Mouse (Mus musculus): ENCODE measurements at regions not wholly inside any gene's neighbourhood (a gene's known extent, or its start where the extent isn't known, plus 50 kb on each side); places are given as distances from the start of the nearest gene placed in this dataset.

- ATAC-seq, result no peak
- Histone ChIP-seq H3K9me3 (replicated peaks) (no peaks in the 10 kb centered on the region), H3K36me3 (no peaks in the 10 kb centered on the region), H3K27ac (no peak overlapping the region), H3K9ac (no peak overlapping the region), H3K27me3 (replicated peaks) (no peaks in the 10 kb centered on the region), H3K4me2 (no peak overlapping the region), H3K4me3 (no peak overlapping the region), H3K4me1 (no peaks in the 10 kb centered on the region)
- 67% methylated on average over 5 of the region's 5 CpGs for WGBS (ENCODE audit: insufficient replicate concordance)
Measured at GRCm38 (mm10) chr6:117497904-117498303, 329.6 kb downstream of the Cxcl12 start.

- Histone ChIP-seq H3K36me3 (no peaks in the 10 kb centered on the region), H3K27ac (no peak overlapping the region), H3K4me3 (no peak overlapping the region), H3K9ac (no peak overlapping the region), H3K9me3 (replicated peaks) (no peaks in the 10 kb centered on the region), H3K4me2 (no peak overlapping the region), H3K27me3 (replicated peaks) (no peaks in the 10 kb centered on the region), H3K4me1 (no peaks in the 10 kb centered on the region)
- ATAC-seq, result no peak
- 40% methylated on average over 5 of the region's 5 CpGs for WGBS (ENCODE audit: insufficient replicate concordance)
Measured at GRCm38 (mm10) chr6:117502346-117502745, 334.0 kb downstream of the Cxcl12 start.

- H3K9ac ChIP-seq, result no peak overlapping the region
- no peak for ATAC-seq
- no peaks in the 10 kb centered on the region for H3K9me3 ChIP-seq (replicated peaks)
- 74% methylated on average over 10 of the region's 10 CpGs for WGBS (ENCODE audit: insufficient replicate concordance)
- no peak overlapping the region for H3K4me3 ChIP-seq
- H3K4me2 ChIP-seq, result no peak overlapping the region
- H3K36me3 ChIP-seq, result no peaks in the 10 kb centered on the region
- no peaks in the 10 kb centered on the region for H3K27me3 ChIP-seq (replicated peaks)
- no peaks in the 10 kb centered on the region for H3K4me1 ChIP-seq
- no peak overlapping the region for H3K27ac ChIP-seq
Measured at GRCm38 (mm10) chr6:117504771-117505170, 336.2 kb upstream of the Zfp637 start.

- no peak overlapping the region for H3K27ac ChIP-seq
- no peak overlapping the region for H3K4me3 ChIP-seq
- no peaks in the 10 kb centered on the region for H3K36me3 ChIP-seq
- no peak for ATAC-seq
- H3K4me1 ChIP-seq, result no peaks in the 10 kb centered on the region
- H3K27me3 ChIP-seq (replicated peaks), result no peaks in the 10 kb centered on the region
- H3K4me2 ChIP-seq, result no peak overlapping the region
- WGBS (ENCODE audit: insufficient replicate concordance), result 42% methylated on average over 3 of the region's 3 CpGs
- H3K9me3 ChIP-seq (replicated peaks), result no peaks in the 10 kb centered on the region
- H3K9ac ChIP-seq, result no peak overlapping the region
Measured at GRCm38 (mm10) chr6:117505431-117505830, 335.5 kb upstream of the Zfp637 start.

DNA sequence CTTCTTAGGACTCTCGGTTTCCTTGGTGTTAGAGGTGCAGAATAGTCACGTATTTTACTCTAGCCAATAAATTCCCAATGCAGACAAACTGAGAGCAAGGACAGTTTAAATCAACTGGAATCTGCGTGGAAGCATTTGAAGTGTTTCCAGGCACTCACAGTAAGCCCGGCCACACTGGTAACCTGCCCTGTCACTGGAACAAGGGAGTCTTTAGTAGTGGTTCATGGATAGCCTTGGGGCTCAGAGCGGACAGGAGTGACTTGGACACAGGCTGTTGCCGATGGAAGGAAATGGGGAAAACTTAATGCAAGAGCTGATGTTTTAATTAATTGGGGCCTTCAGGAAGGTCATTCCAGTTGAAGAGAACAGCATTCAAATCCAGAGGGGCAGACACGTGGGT lies 334.4 kb upstream of the Zfp637 start:
- no peak overlapping the region for H3K4me2 ChIP-seq
- no peaks in the 10 kb centered on the region for H3K4me1 ChIP-seq
- ATAC-seq, result no peak
- WGBS (ENCODE audit: insufficient replicate concordance), result 77% methylated on average over 7 of the region's 7 CpGs
- no peaks in the 10 kb centered on the region for H3K36me3 ChIP-seq
- no peak overlapping the region for H3K9ac ChIP-seq
- H3K27me3 ChIP-seq (replicated peaks), result no peaks in the 10 kb centered on the region
- H3K27ac ChIP-seq, result no peak overlapping the region
- no peak overlapping the region for H3K4me3 ChIP-seq
- no peaks in the 10 kb centered on the region for H3K9me3 ChIP-seq (replicated peaks)

DNA sequence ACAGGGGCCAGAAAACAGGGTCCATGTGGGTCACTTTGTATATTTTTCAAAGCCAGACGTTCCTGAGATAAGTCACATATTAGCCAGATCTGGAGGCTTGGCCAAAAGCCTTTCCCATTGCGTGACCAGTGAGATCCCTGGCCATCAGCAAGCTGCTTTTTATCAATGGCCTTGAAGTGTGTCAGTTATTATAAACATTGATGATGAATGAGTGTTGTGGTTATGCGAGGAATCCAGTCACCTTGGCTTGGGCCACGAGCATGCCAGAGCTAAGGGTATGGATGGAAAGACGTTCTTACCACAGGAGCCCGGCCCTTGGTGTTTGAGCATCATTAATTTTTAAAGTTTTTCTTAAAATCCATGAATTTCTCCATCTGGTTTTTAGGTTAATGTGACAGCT lies 332.1 kb upstream of the Zfp637 start:
- no peaks in the 10 kb centered on the region for H3K36me3 ChIP-seq
- H3K9me3 ChIP-seq (replicated peaks), result no peaks in the 10 kb centered on the region
- H3K4me1 ChIP-seq, result no peaks in the 10 kb centered on the region
- no peak for ATAC-seq
- H3K27me3 ChIP-seq (replicated peaks), result no peaks in the 10 kb centered on the region
- no peak overlapping the region for H3K4me3 ChIP-seq
- H3K9ac ChIP-seq, result no peak overlapping the region
- 60% methylated on average over 6 of the region's 6 CpGs for WGBS (ENCODE audit: insufficient replicate concordance)
- H3K4me2 ChIP-seq, result no peak overlapping the region
- H3K27ac ChIP-seq, result no peak overlapping the region

DNA sequence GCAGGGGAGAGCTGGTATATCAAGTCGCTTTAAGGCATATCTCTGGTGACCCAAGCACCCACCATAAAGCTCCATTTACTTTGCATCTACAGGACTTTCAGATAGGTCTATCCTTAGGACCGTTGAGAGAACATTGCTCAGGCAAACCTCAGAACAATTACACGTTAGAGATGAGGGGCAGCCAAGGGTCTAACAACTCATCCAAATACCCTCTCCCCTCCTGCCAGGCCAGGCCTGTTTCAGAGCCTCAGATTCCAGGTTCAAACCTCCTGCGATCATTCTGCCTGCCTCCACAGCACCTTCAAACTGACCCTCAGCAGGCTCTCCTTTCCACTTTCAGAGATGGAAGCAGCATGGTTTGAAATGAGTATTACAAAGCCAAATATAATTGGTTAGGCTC lies 331.0 kb upstream of the Zfp637 start:
- no peaks in the 10 kb centered on the region for H3K27me3 ChIP-seq (replicated peaks)
- 67% methylated on average over 4 of the region's 4 CpGs for WGBS (ENCODE audit: insufficient replicate concordance)
- H3K27ac ChIP-seq, result no peak overlapping the region
- ATAC-seq, result no peak
- no peaks in the 10 kb centered on the region for H3K4me1 ChIP-seq
- H3K4me3 ChIP-seq, result no peak overlapping the region
- no peaks in the 10 kb centered on the region for H3K36me3 ChIP-seq
- H3K4me2 ChIP-seq, result no peak overlapping the region
- H3K9me3 ChIP-seq (replicated peaks), result no peaks in the 10 kb centered on the region
- no peak overlapping the region for H3K9ac ChIP-seq

DNA sequence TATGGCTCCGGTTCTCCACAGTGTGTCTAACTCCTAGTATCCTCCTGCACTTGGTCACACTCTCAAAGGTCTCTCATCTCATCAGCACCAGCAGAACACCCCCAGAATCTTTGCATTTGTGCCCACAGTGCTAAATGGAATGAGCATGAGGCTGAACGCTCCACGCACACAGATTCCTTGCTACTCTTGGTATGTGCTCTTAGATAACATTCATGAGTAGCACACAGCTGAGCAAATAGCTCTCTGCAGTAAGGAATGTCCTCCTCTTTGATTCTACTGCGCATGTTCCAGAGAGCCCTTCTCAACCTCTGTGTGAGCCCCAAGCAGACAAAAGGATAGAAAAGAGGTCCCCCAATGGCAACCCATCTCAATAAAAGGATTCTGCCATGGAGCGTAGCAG lies 326.1 kb upstream of the Zfp637 start:
- H3K4me3 ChIP-seq, result no peak overlapping the region
- H3K4me2 ChIP-seq, result no peak overlapping the region
- 73% methylated on average over 5 of the region's 5 CpGs for WGBS (ENCODE audit: insufficient replicate concordance)
- H3K9me3 ChIP-seq (replicated peaks), result no peaks in the 10 kb centered on the region
- no peaks in the 10 kb centered on the region for H3K27me3 ChIP-seq (replicated peaks)
- no peak for ATAC-seq
- H3K4me1 ChIP-seq, result no peaks in the 10 kb centered on the region
- H3K9ac ChIP-seq, result no peak overlapping the region
- no peak overlapping the region for H3K27ac ChIP-seq
- no peaks in the 10 kb centered on the region for H3K36me3 ChIP-seq

- Histone ChIP-seq H3K4me2 (no peak overlapping the region), H3K36me3 (no peaks in the 10 kb centered on the region), H3K4me3 (no peak overlapping the region), H3K27me3 (replicated peaks) (no peaks in the 10 kb centered on the region), H3K27ac (no peak overlapping the region), H3K4me1 (no peaks in the 10 kb centered on the region), H3K9me3 (replicated peaks) (no peaks in the 10 kb centered on the region), H3K9ac (no peak overlapping the region)
- ATAC-seq, result no peak
- 73% methylated on average over 7 of the region's 7 CpGs for WGBS (ENCODE audit: insufficient replicate concordance)
Measured at GRCm38 (mm10) chr6:117516906-117517305, 324.1 kb upstream of the Zfp637 start.

DNA sequence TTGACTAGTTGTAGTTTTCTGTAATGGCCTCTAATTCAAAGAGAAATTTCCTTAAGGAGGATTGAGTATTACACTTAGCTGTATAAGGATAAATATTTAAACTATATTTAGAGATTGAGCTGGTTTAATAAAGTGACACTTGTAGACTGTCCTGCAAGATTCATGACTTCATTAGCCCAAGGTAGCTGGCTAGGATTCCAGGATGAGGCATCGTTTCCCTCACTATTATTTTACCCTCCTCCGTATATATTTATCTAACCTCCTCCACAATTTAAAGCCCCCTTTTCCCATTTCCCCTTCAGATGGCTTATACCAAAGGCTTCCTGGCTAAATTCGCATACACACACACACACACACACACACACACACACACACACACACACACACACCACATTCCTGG lies 322.0 kb upstream of the Zfp637 start:
- Histone ChIP-seq H3K27ac (no peak overlapping the region), H3K9me3 (replicated peaks) (no peaks in the 10 kb centered on the region), H3K4me3 (no peak overlapping the region), H3K4me1 (no peaks in the 10 kb centered on the region), H3K9ac (no peak overlapping the region), H3K4me2 (no peak overlapping the region), H3K27me3 (replicated peaks) (no peaks in the 10 kb centered on the region), H3K36me3 (no peaks in the 10 kb centered on the region)
- WGBS (ENCODE audit: insufficient replicate concordance), result 49% methylated on average over 3 of the region's 3 CpGs
- ATAC-seq, result no peak

DNA sequence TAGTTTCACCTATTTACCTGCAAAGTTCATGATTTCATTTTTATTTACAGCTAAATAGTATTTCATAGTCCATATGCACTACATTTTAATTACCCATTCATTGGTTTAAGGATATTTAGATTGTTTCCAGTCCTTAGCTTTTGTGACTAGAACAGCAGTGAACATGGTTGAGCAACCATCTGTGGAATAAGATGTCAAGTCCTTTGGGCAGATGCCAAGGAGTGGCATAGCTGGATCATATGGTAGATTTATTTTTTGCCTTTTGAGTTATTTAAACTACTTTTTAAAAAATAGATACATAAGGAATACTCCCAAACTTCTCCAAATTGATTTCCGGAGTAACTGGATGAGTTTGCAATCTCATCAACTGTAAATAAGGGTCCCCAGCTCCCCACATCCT lies 321.5 kb upstream of the Zfp637 start:
- ATAC-seq, result no peak
- Histone ChIP-seq H3K4me1 (no peaks in the 10 kb centered on the region), H3K4me2 (no peak overlapping the region), H3K9me3 (replicated peaks) (no peaks in the 10 kb centered on the region), H3K4me3 (no peak overlapping the region), H3K27me3 (replicated peaks) (no peaks in the 10 kb centered on the region), H3K9ac (no peak overlapping the region), H3K36me3 (no peaks in the 10 kb centered on the region), H3K27ac (no peak overlapping the region)
- WGBS (ENCODE audit: insufficient replicate concordance), result 76% methylated on average over 1 of the region's 1 CpGs

DNA sequence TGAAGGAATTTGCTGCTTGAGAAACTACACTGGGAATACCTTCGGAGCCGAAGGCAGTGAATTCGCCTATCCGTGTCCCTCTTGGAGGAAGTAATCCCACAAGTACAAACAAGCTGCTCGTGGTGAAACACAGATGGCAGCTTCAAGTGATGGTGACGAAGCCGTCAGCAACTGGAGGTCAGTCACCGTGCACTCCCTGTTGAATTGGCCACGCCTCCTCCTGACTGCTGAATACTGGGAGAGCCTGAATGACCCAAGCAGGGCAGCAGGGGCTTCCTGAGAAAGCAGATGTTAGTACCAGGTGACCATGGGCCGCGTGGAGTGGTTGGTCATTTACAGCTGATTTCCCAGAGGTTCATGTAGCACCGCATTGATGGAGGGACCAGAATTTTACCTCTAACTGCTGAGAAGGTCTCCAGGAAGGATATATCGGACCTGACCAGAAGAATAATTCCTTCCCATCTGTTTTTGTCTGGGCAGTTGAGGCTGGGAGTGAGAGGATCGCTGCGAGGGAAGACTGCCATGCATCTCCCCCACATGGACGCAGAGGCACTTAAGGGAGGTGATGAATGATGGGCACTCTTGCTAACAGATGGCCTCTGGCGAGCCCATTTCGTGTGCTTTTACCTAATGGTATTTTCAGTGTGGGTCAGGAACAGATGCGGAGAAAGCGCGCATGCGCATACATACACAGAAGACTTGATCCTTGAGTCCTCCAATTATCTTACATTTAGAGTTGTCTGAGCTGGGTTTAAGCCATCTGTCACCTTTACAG lies 314.6 kb upstream of the Zfp637 start:
- H3K9ac ChIP-seq, result no peak overlapping the region
- WGBS (ENCODE audit: insufficient replicate concordance), result 61% methylated on average over 22 of the region's 22 CpGs

DNA sequence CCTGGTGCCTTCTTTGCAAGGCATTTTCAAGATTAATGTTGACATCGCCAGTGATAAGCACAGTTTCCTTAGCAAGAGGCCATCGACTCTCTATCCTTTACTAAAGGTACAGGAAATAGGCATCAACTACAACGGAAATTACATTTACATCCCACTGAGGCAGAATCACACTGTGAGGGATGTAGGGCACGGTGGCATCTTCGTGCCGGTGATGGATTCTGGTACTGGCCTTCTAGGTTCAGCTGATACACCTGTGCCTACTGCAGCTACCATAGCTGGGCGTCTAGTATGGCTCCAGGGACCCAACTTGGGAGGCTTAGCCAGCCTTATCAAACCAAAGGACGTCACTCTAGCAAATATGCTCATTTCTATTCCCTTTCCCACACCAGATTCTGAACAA lies 313.5 kb upstream of the Zfp637 start:
- Histone ChIP-seq H3K9me3 (replicated peaks) (no peaks in the 10 kb centered on the region), H3K4me1 (no peaks in the 10 kb centered on the region), H3K36me3 (no peaks in the 10 kb centered on the region), H3K4me2 (no peak overlapping the region), H3K4me3 (no peak overlapping the region), H3K27ac (no peak overlapping the region), H3K27me3 (replicated peaks) (no peaks in the 10 kb centered on the region), H3K9ac (no peak overlapping the region)
- WGBS (ENCODE audit: insufficient replicate concordance), result 72% methylated on average over 8 of the region's 8 CpGs
- no peak for ATAC-seq

More for the DNA sequence above, 314.6 kb upstream of the Zfp637 start:
- no peak overlapping the region for H3K27ac ChIP-seq
- ATAC-seq, result no peak
- H3K27me3 ChIP-seq (replicated peaks), result no peaks in the 10 kb centered on the region
- H3K36me3 ChIP-seq, result no peaks in the 10 kb centered on the region
- no peak overlapping the region for H3K4me2 ChIP-seq
- H3K4me1 ChIP-seq, result no peaks in the 10 kb centered on the region
- H3K9me3 ChIP-seq (replicated peaks), result no peaks in the 10 kb centered on the region
- no peak overlapping the region for H3K4me3 ChIP-seq
